Mouse (Mus musculus): ENCODE measurements at regions not wholly inside any gene's neighbourhood (a gene's known extent, or its start where the extent isn't known, plus 50 kb on each side); places are given as distances from the start of the nearest gene placed in this dataset.

GRCm38 (mm10) chr4:105910666-105911065 lies 121.0 kb downstream of the Gm12728 start:
- Histone ChIP-seq H3K36me3 (ENCODE audit: control insufficient read depth, insufficient read depth) (no peaks in the 10 kb centered on the region), H3K27me3 (ENCODE audit: control insufficient read depth, insufficient read depth, insufficient read length) (no peaks in the 10 kb centered on the region), H3K79me2 (ENCODE audit: control insufficient read depth, insufficient read depth) (no peaks in the 10 kb centered on the region), H3ac (ENCODE audit: control insufficient read depth, insufficient read length) (no peak overlapping the region), H3K4me3 (no peak overlapping the region), H3K4me2 (ENCODE audit: low read depth) (no peak overlapping the region)
- TF ChIP-seq MAX (IDR thresholded peaks at IDR 0.05; ENCODE audit: low read depth) (no peak), TCF12 (IDR thresholded peaks at IDR 0.05; ENCODE audit: insufficient read depth, poor library complexity, severe bottlenecking) (no peak), E2F4 (IDR thresholded peaks at IDR 0.05; ENCODE audit: insufficient read depth) (no peak), REST (IDR thresholded peaks at IDR 0.05; ENCODE audit: insufficient read depth, insufficient read length) (no peak), POLR2AphosphoS2 (IDR thresholded peaks at IDR 0.05; ENCODE audit: insufficient read length, low read depth) (no peak), TCF3 (IDR thresholded peaks at IDR 0.05; ENCODE audit: insufficient read length, low read depth) (no peak), SRF (IDR thresholded peaks at IDR 0.05; ENCODE audit: control insufficient read depth, insufficient read length, low read depth) (no peak), MYOG (IDR thresholded peaks at IDR 0.05; ENCODE audit: control insufficient read depth in 1 of 3, insufficient read depth in 1 of 3, insufficient read length in 2 of 3, low read depth in 2 of 3) (no peak), POLR2A (IDR thresholded peaks at IDR 0.05; ENCODE audit: insufficient read length, low read depth) (no peak), MYOD1 (IDR thresholded peaks at IDR 0.05; ENCODE audit: control insufficient read depth in 1 of 3, insufficient read length in 2 of 3, low read depth in 2 of 3) (no peak), CEBPB (IDR thresholded peaks at IDR 0.05; ENCODE audit: insufficient read depth, poor library complexity, severe bottlenecking) (no peak), USF1 (IDR thresholded peaks at IDR 0.05; ENCODE audit: low read depth) (no peak)

GRCm38 (mm10) chr4:105911678-105912077 lies 122.0 kb downstream of the Gm12728 start:
- Histone ChIP-seq H3K4me2 (ENCODE audit: low read depth) (no peak overlapping the region), H3ac (ENCODE audit: control insufficient read depth, insufficient read length) (no peak overlapping the region), H3K27me3 (ENCODE audit: control insufficient read depth, insufficient read depth, insufficient read length) (no peaks in the 10 kb centered on the region), H3K4me3 (no peak overlapping the region), H3K79me2 (ENCODE audit: control insufficient read depth, insufficient read depth) (no peaks in the 10 kb centered on the region), H3K36me3 (ENCODE audit: control insufficient read depth, insufficient read depth) (no peaks in the 10 kb centered on the region)
- TF ChIP-seq MAX (IDR thresholded peaks at IDR 0.05; ENCODE audit: low read depth) (no peak), USF1 (IDR thresholded peaks at IDR 0.05; ENCODE audit: low read depth) (no peak), REST (IDR thresholded peaks at IDR 0.05; ENCODE audit: insufficient read depth, insufficient read length) (no peak), MYOD1 (IDR thresholded peaks at IDR 0.05; ENCODE audit: control insufficient read depth in 1 of 3, insufficient read length in 2 of 3, low read depth in 2 of 3) (peak in 1 of 3 experiments; percentile 9), MYOG (IDR thresholded peaks at IDR 0.05; ENCODE audit: control insufficient read depth in 1 of 3, insufficient read depth in 1 of 3, insufficient read length in 2 of 3, low read depth in 2 of 3) (peak in 1 of 3 experiments; percentile 19), TCF3 (IDR thresholded peaks at IDR 0.05; ENCODE audit: insufficient read length, low read depth) (no peak), E2F4 (IDR thresholded peaks at IDR 0.05; ENCODE audit: insufficient read depth) (no peak), CEBPB (IDR thresholded peaks at IDR 0.05; ENCODE audit: insufficient read depth, poor library complexity, severe bottlenecking) (no peak)

GRCm38 (mm10) chr4:105912296-105912695 lies 122.6 kb downstream of the Gm12728 start:
- H3K4me3 ChIP-seq = no peak overlapping the region
- H3K4me2 ChIP-seq (ENCODE audit: low read depth) = no peak overlapping the region
- no peaks in the 10 kb centered on the region for H3K27me3 ChIP-seq (ENCODE audit: control insufficient read depth, insufficient read depth, insufficient read length)
- H3K79me2 ChIP-seq (ENCODE audit: control insufficient read depth, insufficient read depth) = no peaks in the 10 kb centered on the region
- H3K36me3 ChIP-seq (ENCODE audit: control insufficient read depth, insufficient read depth) = no peaks in the 10 kb centered on the region
- no peak overlapping the region for H3ac ChIP-seq (ENCODE audit: control insufficient read depth, insufficient read length)
- no peak for TF ChIP-seq POLR2A (IDR thresholded peaks at IDR 0.05; ENCODE audit: insufficient read length, low read depth)
- no peak for TF ChIP-seq MYOG (IDR thresholded peaks at IDR 0.05; ENCODE audit: control insufficient read depth in 1 of 3, insufficient read depth in 1 of 3, insufficient read length in 2 of 3, low read depth in 2 of 3)
- TF ChIP-seq USF1 (IDR thresholded peaks at IDR 0.05; ENCODE audit: low read depth) = no peak
- no peak for TF ChIP-seq CEBPB (IDR thresholded peaks at IDR 0.05; ENCODE audit: insufficient read depth, poor library complexity, severe bottlenecking)
- TF ChIP-seq REST (IDR thresholded peaks at IDR 0.05; ENCODE audit: insufficient read depth, insufficient read length) = no peak
- no peak for TF ChIP-seq TCF12 (IDR thresholded peaks at IDR 0.05; ENCODE audit: insufficient read depth, poor library complexity, severe bottlenecking)
- TF ChIP-seq POLR2AphosphoS2 (IDR thresholded peaks at IDR 0.05; ENCODE audit: insufficient read length, low read depth) = no peak
- TF ChIP-seq E2F4 (IDR thresholded peaks at IDR 0.05; ENCODE audit: insufficient read depth) = no peak
- TF ChIP-seq TCF3 (IDR thresholded peaks at IDR 0.05; ENCODE audit: insufficient read length, low read depth) = no peak
- TF ChIP-seq MYOD1 (IDR thresholded peaks at IDR 0.05; ENCODE audit: control insufficient read depth in 1 of 3, insufficient read length in 2 of 3, low read depth in 2 of 3) = no peak
- TF ChIP-seq SRF (IDR thresholded peaks at IDR 0.05; ENCODE audit: control insufficient read depth, insufficient read length, low read depth) = no peak
- TF ChIP-seq MAX (IDR thresholded peaks at IDR 0.05; ENCODE audit: low read depth) = no peak

- Histone ChIP-seq H3K79me2 (ENCODE audit: control insufficient read depth, insufficient read depth) (no peaks in the 10 kb centered on the region), H3ac (ENCODE audit: control insufficient read depth, insufficient read length) (no peak overlapping the region), H3K27me3 (ENCODE audit: control insufficient read depth, insufficient read depth, insufficient read length) (no peaks in the 10 kb centered on the region), H3K4me3 (no peak overlapping the region), H3K4me2 (ENCODE audit: low read depth) (no peak overlapping the region), H3K36me3 (ENCODE audit: control insufficient read depth, insufficient read depth) (no peaks in the 10 kb centered on the region)
- TF ChIP-seq POLR2A (IDR thresholded peaks at IDR 0.05; ENCODE audit: insufficient read length, low read depth) = no peak
- no peak for TF ChIP-seq USF1 (IDR thresholded peaks at IDR 0.05; ENCODE audit: low read depth)
- no peak for TF ChIP-seq MYOG (IDR thresholded peaks at IDR 0.05; ENCODE audit: control insufficient read depth in 1 of 3, insufficient read depth in 1 of 3, insufficient read length in 2 of 3, low read depth in 2 of 3)
- TF ChIP-seq TCF3 (IDR thresholded peaks at IDR 0.05; ENCODE audit: insufficient read length, low read depth) = no peak
- TF ChIP-seq SRF (IDR thresholded peaks at IDR 0.05; ENCODE audit: control insufficient read depth, insufficient read length, low read depth) = no peak
- TF ChIP-seq E2F4 (IDR thresholded peaks at IDR 0.05; ENCODE audit: insufficient read depth) = no peak
Measured at GRCm38 (mm10) chr4:105914996-105915395, 125.3 kb downstream of the Gm12728 start.

- Histone ChIP-seq H3K36me3 (ENCODE audit: control insufficient read depth, insufficient read depth) (no peaks in the 10 kb centered on the region), H3ac (ENCODE audit: control insufficient read depth, insufficient read length) (no peak overlapping the region), H3K27me3 (ENCODE audit: control insufficient read depth, insufficient read depth, insufficient read length) (no peaks in the 10 kb centered on the region), H3K4me2 (ENCODE audit: low read depth) (no peak overlapping the region), H3K4me3 (no peak overlapping the region), H3K79me2 (ENCODE audit: control insufficient read depth, insufficient read depth) (no peaks in the 10 kb centered on the region)
- peak in 1 of 3 experiments; percentile 42 for TF ChIP-seq MYOG (IDR thresholded peaks at IDR 0.05; ENCODE audit: control insufficient read depth in 1 of 3, insufficient read depth in 1 of 3, insufficient read length in 2 of 3, low read depth in 2 of 3)
- peak in 1 of 3 experiments; percentile 39 for TF ChIP-seq MYOD1 (IDR thresholded peaks at IDR 0.05; ENCODE audit: control insufficient read depth in 1 of 3, insufficient read length in 2 of 3, low read depth in 2 of 3)
- TF ChIP-seq REST (IDR thresholded peaks at IDR 0.05; ENCODE audit: insufficient read depth, insufficient read length) = no peak
Measured at GRCm38 (mm10) chr4:105916229-105916628, 126.6 kb downstream of the Gm12728 start.

All from myocyte (in vitro differentiated cells).